Mouse (Mus musculus) brain, adult 2 months (tissue): ENCODE data around the gene Afap1l2.
A peak's percentile ranks its signal among the peaks of the same experiment; 100 is the strongest.

Experiments used
- DNase-seq: peaks from one replicate; pipeline ENCODE4 v3.0.0; 2011; ENCODE audit warnings: low read depth, low spot score

The Afap1l2 gene

GRCm38 (mm10) chr19:57007781-57008710 is at the start of gene Afap1l2:
TSS of gene Afap1l2 (minus strand) at chr19:57008228.
- peak; percentile 87 for DNase-seq

- DNase-seq, result no peak
Measured at GRCm38 (mm10) chr19:57057568-57057967, 49.5 kb upstream of the Afap1l2 start.

DNA sequence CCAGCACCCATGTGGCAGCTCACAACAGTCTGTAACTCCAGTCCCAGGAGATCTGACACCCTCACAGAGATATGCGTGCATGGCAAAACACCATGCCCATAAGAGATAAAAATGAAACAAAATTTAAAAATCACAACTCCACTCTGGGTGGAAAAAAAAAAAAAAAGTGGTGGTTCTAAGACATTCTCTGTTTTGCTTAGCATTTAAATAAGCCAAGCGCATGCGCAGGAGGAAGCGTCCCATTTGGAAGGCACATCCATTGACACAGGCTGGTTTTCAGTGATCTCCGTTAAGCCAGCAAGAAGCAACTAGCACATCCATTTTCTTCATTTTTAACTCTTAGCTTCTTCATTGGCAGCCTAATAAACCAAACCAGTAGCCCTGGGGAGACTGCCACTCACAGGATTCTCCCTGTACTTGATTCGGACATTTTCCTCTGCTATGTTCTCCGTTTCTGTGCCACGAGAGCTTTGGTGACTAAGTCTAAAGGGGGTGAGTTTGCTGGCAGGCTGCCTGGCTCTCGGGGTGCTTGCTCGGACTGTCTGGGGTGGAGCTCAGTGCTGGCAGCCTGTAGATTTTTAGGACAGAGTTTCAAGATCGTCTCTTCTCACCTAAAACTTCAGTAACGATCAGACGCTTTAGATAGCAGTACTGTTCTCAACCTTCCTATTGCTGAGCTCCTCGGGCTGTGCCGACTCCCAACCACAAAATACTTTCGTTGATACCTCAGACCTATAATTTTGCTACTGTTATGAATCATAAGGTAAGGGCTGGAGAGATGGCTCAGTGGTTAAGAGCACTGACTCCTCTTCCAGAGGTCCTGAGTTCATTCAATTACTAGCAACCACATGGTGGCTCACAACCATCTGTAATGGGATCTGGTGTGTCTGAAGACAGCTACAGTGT is 47.4 kb upstream of the Afap1l2 start:
- DNase-seq, result peak; percentile 86

- peak; percentile 53 for DNase-seq
Measured at GRCm38 (mm10) chr19:57052959-57053358, 44.9 kb upstream of the Afap1l2 start.

DNA sequence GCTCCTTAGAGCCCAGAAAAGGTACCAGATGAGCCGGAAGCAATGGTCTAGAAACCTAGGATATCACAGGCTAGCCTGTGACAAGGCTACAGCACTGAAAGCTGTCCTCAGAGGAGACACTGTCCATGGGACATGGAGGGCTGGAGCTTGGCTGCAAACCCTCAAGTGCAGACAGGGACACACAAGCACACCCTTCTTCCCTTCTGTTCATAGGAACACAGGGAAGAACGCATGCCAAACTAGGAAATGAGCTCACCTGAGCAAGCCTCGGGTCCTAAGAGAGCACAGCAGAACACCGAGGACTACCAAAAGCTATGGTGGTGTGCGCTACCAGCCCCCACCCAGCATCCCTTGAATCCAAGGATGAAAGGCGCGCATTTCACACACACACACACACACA is 44.0 kb upstream of the Afap1l2 start:
- peak; percentile 71 for DNase-seq

DNA sequence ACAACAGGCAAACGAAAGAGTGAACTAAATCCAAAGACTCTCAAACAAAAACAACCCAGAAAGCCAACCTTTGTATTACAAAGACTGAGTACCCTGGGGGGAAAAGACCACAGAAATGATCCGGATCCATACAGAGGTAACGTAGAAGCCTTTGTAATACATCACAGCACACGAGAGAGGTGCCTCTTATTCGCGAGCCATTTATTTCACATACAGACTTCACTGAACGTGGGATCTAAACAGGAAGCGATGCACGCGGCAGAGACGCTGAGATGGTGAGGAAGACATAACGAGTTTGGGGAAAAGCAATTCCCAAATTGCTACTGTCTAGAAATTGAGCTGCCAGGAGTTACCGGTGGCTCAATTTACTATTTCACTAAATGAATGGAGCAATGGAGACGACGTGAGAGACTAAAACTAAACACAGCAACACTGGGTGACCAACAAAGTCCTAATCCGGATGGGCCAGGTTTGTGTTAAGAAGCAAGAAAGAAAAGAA is 41.6 kb upstream of the Afap1l2 start:
- no peak for DNase-seq

DNA sequence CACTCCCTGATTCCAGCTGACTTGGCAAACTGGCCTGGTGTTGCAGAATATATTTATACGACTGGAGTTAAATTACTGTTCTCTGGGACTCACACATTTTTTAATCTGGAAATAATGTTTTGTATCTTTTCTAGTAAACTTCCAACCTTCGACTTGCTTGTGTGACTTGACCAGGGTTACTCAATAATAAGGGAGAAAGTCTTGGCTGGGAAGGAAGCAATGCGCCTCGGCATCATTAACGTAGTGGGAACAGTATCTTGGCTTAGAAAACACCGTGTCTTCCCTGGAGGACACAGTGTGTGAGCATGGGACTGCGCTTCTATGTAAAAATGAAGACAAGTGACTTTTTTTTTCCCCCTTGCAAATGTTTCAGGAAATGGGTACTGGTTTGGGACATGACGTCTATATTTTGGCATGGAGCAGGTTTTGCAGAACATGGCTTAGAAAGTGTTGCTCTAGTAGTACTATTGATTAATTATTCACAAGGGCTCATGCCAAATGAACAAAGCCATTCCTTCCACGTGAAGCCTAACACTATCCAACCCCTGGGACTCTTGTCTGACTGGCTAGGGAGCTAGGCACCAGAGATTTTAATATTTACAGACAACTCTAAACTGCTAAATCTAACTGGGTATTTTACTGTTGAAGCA is 39.8 kb upstream of the Afap1l2 start:
- DNase-seq, result no peak

GRCm38 (mm10) chr19:57039258-57039657 is 31.2 kb upstream of the Afap1l2 start:
- DNase-seq, result peak; percentile 70

DNA sequence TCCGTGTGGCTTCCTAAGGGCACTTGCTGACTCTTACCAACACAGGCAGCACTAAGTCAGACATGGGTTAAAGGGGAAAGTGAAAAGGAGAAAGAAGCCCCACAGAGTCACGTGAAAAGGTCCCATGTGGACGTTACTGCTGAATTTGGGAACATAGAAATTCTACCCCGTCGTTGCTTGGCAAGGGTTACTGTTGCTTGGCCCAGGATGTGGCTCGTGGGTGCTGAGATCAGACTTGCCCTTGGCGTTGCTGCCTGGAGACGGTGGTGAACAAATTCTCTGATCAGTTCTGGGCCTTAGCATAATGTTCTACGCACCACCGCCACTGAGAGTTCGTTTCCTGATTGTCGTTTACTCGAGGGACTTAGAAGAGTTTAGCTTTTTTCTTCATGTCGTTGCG is 28.8 kb upstream of the Afap1l2 start:
- DNase-seq, result no peak

DNA sequence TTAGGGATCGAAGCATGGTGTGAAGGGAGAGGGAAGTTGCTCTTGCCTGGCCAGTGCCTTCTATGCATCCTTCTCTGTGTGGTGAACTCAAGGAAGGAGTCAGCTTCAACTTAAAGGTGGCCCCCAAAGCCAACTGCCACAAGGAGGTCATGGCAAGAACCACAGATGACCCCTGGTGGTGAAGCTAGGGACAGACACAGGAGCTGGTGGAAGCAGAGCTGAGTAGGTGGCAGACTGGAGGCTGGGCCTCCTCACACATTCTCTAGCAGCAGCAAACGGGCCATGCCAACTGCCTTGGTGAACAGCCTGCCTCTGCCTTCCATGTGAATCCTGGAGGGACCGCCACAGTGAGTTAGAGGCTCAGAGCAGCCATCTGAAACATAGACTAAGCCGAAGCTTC is 23.6 kb upstream of the Afap1l2 start:
- DNase-seq, result peak; percentile 83

- DNase-seq, result no peak
Measured at GRCm38 (mm10) chr19:57029461-57029860, 21.4 kb upstream of the Afap1l2 start.

DNA sequence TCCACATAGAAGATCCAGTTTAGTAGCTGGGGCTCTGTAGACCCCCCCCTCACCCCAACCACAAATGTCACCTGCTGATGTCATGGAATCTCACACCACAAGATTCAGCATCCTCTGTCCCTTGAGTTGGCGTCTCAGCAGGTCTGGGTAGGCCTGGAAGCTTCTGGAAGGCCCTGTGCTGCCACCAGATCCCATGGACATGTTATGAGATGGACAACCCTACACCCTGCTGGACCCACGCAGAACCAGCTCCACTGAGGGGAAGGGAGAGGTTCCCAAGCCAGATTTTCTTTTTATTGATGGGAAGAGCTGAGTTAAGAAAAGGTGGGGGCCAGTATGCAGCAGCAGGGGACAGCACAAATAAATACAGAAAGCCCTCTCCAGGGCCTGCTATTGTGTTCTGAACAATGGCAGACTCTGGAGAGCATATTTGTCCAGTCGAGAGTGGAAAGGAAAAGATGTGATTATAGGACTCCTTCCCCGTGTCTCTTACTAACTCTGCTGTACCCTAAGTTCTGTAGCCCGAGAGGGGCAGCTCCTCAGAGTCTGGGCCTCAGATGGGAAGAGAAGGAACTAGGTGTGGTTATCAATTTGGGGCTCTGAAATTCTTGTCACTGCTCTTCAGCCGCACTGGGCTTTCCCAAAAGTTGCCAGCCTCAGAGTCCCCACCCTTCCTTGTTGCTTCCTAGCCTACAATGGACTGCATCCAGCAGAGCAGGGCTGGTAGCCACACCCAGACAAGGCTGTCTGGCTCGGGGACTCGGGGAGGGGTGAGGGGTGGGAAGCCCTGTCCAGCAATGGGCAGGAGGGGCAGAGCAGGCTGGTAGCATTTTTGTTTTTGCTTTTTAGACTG is 20.5 kb upstream of the Afap1l2 start:
- no peak for DNase-seq

DNA sequence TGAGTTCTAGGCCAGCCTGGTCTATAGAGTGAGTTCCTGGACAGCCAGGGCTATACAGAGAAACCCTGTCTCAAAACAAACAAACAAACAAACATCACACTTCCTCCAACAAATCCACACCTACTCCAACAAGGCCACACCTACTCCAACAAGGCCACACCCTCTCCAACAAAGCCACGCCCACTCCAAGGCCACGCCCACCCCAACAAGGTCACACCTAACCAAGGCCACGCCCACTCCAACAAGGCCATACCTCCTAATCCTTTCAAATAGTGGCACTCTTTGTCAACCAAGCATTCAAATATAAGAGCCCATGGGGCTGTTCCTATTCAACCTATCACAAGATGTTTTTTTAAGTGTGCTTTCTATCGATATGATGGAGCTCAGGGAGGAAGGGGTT is 18.5 kb upstream of the Afap1l2 start:
- no peak for DNase-seq

GRCm38 (mm10) chr19:57017785-57018179 is 9.8 kb upstream of the Afap1l2 start:
- DNase-seq, result no peak

GRCm38 (mm10) chr19:57016995-57017784 is 9.2 kb upstream of the Afap1l2 start:
- no peak for DNase-seq

DNA sequence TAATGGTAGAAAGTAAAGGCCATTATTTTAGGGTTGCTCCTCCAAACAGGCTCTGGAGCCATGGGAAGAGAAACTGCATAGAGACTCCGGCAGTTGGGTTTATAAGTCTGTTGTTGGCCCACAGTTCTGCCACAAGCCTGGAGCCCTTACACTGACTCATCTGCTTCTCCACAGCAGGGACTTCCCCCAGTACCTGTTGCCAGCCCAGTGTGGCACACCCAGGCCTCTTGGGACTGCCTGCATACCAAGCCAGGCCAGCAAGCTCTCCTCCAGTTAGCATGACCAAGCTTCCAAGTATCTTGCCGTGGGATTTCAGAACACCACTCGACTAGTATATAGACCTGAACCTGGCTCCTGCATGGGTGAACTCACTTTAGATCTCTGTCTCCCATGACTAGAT is 6.8 kb upstream of the Afap1l2 start:
- no peak for DNase-seq

- DNase-seq, result no peak
Measured at GRCm38 (mm10) chr19:57013271-57013677, 5.2 kb upstream of the Afap1l2 start.

- DNase-seq, result no peak
Measured at GRCm38 (mm10) chr19:57012068-57012467, 4.0 kb upstream of the Afap1l2 start.

GRCm38 (mm10) chr19:57010064-57010463 is 2.0 kb upstream of the Afap1l2 start:
- DNase-seq, result no peak

- DNase-seq, result no peak
Measured at GRCm38 (mm10) chr19:57009653-57010052, 1.6 kb upstream of the Afap1l2 start.
